Mouse (Mus musculus) heart, embryonic 15.5 days (tissue): Measurements from ENCODE around the gene Vwa7. TPM values are rescaled to one million over a fixed set of nuclear protein-coding genes. Genes with fewer than 3 reads are reported as not detected.
"Not testable (repeated sequence)": the region's sequence is repeated elsewhere in the genome, so short reads cannot be mapped to it uniquely, and the experiment has no call there.

Experiments used
- ATAC-seq: fragments of 200-750 bp; cut with Nextera tagmentation; replicated peaks from 2 replicates; pipeline ENCODE4 v1.8.0; 2017; ENCODE audit warnings: low read depth, moderate TSS enrichment; ENCODE audit not compliant: insufficient number of reproducible peaks, insufficient read depth, low FRiP score
- H3K27ac ChIP-seq: fragments of 300-500 bp; sonication (generic); 2 replicates; pipeline ENCODE4 v1.5.1; 2015; ENCODE audit warnings: mild to moderate bottlenecking, inconsistent platforms
- H3K27me3 ChIP-seq: fragments of 300-500 bp; sonication (generic); 2 replicates; pipeline ENCODE4 v1.6.1; 2015; ENCODE audit warnings: inconsistent platforms
- H3K36me3 ChIP-seq: fragments of 300-500 bp; sonication (generic); 2 replicates; pipeline ENCODE4 v1.6.1; 2015; ENCODE audit warnings: mild to moderate bottlenecking, inconsistent platforms
- H3K4me1 ChIP-seq: fragments of 300-500 bp; sonication (generic); replicated peaks from 2 replicates; pipeline ENCODE4 v1.6.1; 2015; ENCODE audit warnings: inconsistent platforms
- H3K4me2 ChIP-seq: fragments of 300-500 bp; sonication (generic); 2 replicates; pipeline ENCODE4 v1.6.1; 2015; ENCODE audit warnings: inconsistent platforms, mild to moderate bottlenecking, moderate library complexity
- H3K4me3 ChIP-seq: fragments of 300-500 bp; sonication (generic); 2 replicates; pipeline ENCODE4 v1.5.1; 2015; ENCODE audit warnings: mild to moderate bottlenecking, inconsistent platforms
- H3K9ac ChIP-seq: fragments of 300-500 bp; sonication (generic); 2 replicates; pipeline ENCODE4 v1.6.1; 2015; ENCODE audit warnings: mild to moderate bottlenecking, inconsistent platforms
- H3K9me3 ChIP-seq: fragments of 300-500 bp; sonication (generic); replicated peaks from 2 replicates; pipeline ENCODE4 v1.6.1; 2016; ENCODE audit warnings: inconsistent platforms
- WGBS: fragments of 180-500 bp; shearing (Covaris S2); methylation state at CpG from one replicate; pipeline ENCODE4 v1.1.7; 2015; ENCODE audit warnings: mixed read lengths; 5-methylcytosine and 5-hydroxymethylcytosine counted together
- polyA plus RNA-seq: library from polyadenylated mRNA; unstranded; fragments of >200 nt; fragmentation: Nextera tagmentation; extraction: Ambion mirVana; gene quantifications from 2 replicates; pipeline ENCODE4 v1.2.1, GENCODE M21; 2015

The Vwa7 gene
- 0.24 and 0.31 TPM in 2 replicates for polyA plus RNA-seq

DNA sequence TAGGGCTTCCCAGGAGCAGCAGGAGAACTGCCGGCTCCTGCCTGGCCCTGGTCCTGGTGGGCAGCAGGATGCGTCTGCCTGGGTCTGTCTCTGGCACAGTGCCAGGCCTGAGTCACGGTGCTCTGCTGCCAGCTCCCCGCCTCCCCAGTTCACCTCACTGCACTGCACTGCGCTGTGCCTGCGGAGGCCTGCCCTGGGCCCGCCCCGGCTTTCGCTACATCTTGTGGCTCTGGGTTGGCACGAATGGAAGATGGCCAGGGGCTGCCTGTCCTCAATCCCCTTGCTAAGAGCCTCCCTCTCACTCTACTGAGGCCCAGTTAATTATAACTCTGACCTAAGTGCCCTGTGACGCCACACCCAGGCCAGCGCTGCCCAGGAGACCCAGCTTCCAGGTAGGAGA is at the start of gene Vwa7:
Gene Vwa7, plus strand, starts transcription at position 204 of the 400 bp plus-strand sequence.
- Histone ChIP-seq H3K27ac (0 out of 2 replicates have a peak within 1 kb of the TSS, but pooled peaks have one; percentile 13), H3K4me2 (peak within 1 kb of the TSS; percentile 6; the same call in 1 of the 2 replicates), H3K9ac (peak within 1 kb of the TSS; percentile 37; the same call in 1 of the 2 replicates), H3K9me3 (no peaks in the 10 kb centered on the region), H3K36me3 (peaks cover 43% of the 10 kb centered on the region), H3K4me1 (peaks cover 21% of the 10 kb centered on the region), H3K27me3 (no peaks in the 10 kb centered on the region), H3K4me3 (no peak within 1 kb of the TSS)
- peak; percentile 48 for ATAC-seq
- 34% methylated on average over 12 of the region's 12 CpGs for WGBS

DNA sequence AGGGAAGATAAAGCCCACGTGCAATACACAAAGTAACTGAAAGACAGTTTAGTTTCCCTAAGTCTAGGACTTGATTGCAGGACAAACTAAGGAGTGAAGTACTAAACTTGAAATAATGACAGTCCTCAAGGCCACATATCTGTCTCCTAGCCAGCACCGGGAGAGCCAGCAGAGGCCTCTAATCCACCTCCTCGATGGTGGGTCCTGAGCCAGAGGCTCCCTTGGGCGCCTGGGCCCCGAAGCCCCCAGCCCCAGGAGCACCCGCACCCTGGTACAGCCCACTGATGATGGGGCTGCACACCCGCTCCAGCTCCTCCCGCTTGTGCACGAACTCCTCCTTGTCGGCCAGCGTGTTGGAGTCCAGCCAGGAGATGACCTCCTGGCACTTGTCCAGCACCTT is 46.6 kb upstream of the Vwa7 start, which contains the start of gene Gm20481:
Gene Gm20481, plus strand, starts transcription at position 91 of the 400 bp plus-strand sequence.
- H3K36me3 ChIP-seq, H3K9me3 ChIP-seq, H3K4me1 ChIP-seq, ATAC-seq, H3K27ac ChIP-seq, H3K4me2 ChIP-seq, H3K4me3 ChIP-seq, H3K9ac ChIP-seq: not testable (repeated sequence)
- H3K27me3 ChIP-seq = peaks cover 23% of the 10 kb centered on the region
- 52% methylated on average over 7 of the region's 11 CpGs for WGBS

DNA sequence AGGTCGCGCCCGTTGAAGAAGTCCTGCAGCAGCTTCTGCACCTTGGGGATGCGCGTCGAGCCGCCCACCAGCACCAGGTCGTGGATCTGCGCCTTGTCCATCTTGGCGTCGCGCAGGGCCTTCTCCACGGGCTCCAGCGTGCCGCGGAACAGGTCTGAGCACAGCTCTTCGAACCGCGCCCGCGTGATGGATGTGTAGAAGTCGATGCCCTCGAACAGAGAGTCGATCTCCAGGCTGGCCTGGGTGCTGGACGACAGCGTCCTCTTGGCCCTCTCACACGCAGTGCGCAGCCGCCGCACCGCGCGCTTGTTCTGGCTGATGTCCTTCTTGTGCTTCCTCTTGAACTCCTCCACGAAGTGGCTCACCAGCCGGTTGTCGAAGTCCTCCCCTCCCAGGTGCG is 45.5 kb upstream of the Vwa7 start:
- H3K4me2 ChIP-seq, H3K36me3 ChIP-seq, H3K9me3 ChIP-seq, H3K27ac ChIP-seq, ATAC-seq, H3K9ac ChIP-seq, H3K4me1 ChIP-seq, H3K4me3 ChIP-seq: not testable (repeated sequence)
- WGBS = 34% methylated on average over 26 of the region's 37 CpGs
- peaks cover 23% of the 10 kb centered on the region for H3K27me3 ChIP-seq

DNA sequence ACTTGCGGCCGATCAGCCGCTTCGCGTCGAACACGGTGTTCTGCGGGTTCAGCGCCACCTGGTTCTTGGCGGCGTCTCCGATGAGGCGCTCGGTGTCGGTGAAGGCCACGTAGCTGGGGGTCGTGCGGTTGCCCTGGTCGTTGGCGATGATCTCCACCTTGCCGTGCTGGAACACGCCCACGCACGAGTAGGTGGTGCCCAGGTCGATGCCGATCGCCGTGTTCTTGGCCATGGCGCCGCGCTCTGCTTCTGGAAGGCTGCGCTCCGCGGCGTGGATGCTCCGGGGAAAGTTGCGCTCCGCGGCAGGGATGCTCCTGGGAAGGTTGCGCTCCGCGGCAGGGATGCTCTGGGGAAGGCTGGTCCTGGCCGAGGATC is 44.7 kb upstream of the Vwa7 start:
- not testable (repeated sequence) for H3K9me3 ChIP-seq, H3K36me3 ChIP-seq, H3K9ac ChIP-seq, H3K27ac ChIP-seq, ATAC-seq, H3K4me1 ChIP-seq
- Histone ChIP-seq H3K27me3 (peaks cover 23% of the 10 kb centered on the region), H3K4me2 (peak overlapping the region; percentile 80), H3K4me3 (peak overlapping the region; percentile 54)
- under 1% methylated on average over 18 of the region's 43 CpGs for WGBS

DNA sequence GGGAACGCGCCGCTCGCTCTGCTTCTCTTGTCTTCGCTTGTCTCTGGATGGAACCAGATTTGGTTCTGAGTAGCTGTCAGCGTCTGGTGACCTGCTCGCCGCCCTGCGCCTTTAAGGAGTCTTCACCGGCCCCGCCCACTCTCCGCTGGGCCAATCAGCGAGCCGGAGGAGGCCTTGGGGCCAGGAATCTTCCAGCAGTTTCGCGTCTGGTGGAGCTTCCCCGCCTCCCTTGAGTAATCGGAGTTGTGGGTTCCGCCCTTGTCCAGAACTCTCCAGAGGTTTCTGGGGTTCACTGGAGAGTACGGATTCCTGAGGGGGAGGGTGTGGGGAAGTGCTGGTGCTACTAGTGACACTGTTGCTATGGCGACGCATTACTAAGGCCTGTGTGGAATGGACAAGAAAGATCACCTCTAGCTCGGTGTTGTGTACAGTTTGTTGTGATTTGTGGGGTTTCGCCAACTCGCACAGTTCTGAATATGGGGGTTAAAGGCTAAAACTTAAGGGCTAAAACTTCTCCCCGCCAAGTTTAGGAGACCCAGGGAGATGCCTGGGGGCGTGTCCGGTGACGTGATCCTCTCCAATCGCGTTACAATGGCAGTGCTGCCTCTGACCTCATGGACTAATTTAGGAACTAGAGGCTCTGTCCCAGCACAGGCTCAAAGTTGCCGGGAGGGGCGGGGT is 44.2 kb upstream of the Vwa7 start, which contains the start of the genes Hspa1a and Hspa1l:
Gene Hspa1a, minus strand, starts transcription at position 88 of the 681 bp plus-strand sequence.
Gene Hspa1l, plus strand, starts transcription at position 635 of the 681 bp plus-strand sequence.
- H3K9me3 ChIP-seq, H3K36me3 ChIP-seq, H3K4me1 ChIP-seq: not testable (repeated sequence)
- peak; percentile 92 for ATAC-seq
- peak within 1 kb of the TSS; percentile 80 for H3K4me2 ChIP-seq
- peak within 1 kb of the TSS; percentile 79 for H3K27ac ChIP-seq
- peak within 1 kb of the TSS; percentile 36; the same call in 1 of the 2 replicates for H3K9ac ChIP-seq
- under 1% methylated on average over 33 of the region's 33 CpGs for WGBS
- H3K4me3 ChIP-seq = peak within 1 kb of the TSS; percentile 54
- peaks cover 23% of the 10 kb centered on the region for H3K27me3 ChIP-seq

DNA sequence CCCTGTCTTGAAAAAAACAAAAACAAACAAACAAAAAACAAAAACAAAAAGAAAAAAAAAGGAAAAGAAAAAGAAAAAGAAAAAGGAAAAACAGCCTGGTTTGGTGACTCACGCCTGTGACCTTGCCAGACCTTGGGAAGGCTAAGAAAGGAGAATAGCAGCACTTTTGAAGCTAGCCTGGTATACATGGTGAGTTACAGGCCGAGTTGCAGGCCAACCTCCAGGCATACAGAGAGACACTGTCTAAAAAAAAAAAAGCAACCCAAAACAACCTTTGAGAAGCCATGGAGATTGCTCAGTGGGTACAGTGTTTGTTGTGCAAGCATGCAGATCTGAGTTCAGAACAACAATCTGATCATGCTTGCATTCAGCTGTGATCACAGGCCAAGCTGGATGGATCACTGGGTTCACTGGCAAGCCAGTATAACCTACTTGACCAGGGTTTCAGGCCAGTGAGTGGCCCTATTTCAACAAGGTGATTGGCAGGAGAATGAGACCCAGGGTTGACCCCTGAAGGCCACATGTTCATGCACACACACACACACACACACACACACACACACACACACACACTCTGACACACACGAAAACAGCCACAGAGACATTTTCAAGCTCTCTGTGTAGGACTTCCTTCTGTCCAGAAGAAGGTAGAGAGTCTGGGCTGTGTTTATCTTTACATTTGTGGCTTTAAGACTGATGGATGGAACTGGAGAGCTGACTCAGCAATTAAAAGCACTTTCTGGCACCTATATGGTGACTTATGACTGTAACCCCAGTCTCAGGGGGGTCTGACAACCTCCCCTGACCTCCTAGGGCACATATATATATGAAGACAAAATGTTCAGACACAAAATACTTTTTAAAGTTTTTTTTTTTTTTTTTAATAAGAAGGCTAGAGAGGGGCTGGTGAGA is 40.5 kb upstream of the Vwa7 start:
- 75% methylated on average over 3 of the region's 3 CpGs for WGBS
- Histone ChIP-seq H3K9ac (no peak overlapping the region), H3K4me2 (no peak overlapping the region), H3K27me3 (no peaks in the 10 kb centered on the region), H3K4me3 (no peak overlapping the region), H3K4me1 (peaks cover 9% of the 10 kb centered on the region), H3K27ac (no peak overlapping the region), H3K9me3 (no peaks in the 10 kb centered on the region), H3K36me3 (no peaks in the 10 kb centered on the region)
- no peak for ATAC-seq

DNA sequence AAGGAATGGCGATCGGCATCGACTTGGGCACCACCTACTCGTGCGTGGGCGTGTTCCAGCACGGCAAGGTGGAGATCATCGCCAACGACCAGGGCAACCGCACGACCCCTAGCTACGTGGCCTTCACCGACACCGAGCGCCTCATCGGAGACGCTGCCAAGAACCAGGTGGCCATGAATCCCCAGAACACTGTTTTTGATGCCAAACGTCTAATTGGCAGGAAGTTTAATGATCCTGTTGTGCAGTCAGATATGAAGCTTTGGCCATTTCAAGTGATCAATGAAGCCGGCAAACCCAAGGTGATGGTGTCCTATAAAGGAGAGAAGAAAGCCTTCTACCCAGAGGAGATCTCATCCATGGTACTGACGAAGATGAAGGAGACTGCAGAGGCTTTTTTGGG is 39.4 kb upstream of the Vwa7 start:
- Histone ChIP-seq H3K27me3 (no peaks in the 10 kb centered on the region), H3K36me3 (no peaks in the 10 kb centered on the region), H3K4me1 (peaks cover 11% of the 10 kb centered on the region), H3K9me3 (no peaks in the 10 kb centered on the region), H3K4me3 (no peak overlapping the region), H3K27ac (no peak overlapping the region), H3K9ac (no peak overlapping the region), H3K4me2 (no peak overlapping the region)
- WGBS = 91% methylated on average over 20 of the region's 20 CpGs
- ATAC-seq = no peak

DNA sequence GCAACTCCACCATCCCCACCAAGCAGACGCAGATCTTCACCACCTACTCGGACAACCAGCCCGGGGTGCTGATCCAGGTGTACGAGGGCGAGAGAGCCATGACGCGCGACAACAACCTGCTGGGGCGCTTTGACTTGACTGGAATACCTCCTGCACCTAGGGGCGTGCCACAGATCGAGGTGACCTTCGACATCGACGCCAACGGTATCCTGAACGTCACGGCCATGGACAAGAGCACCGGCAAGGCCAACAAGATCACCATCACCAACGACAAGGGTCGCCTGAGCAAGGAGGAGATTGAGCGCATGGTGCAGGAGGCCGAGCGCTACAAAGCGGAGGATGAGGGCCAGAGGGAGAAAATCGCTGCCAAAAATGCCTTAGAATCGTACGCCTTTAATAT is 38.1 kb upstream of the Vwa7 start:
- Histone ChIP-seq H3K36me3 (no peaks in the 10 kb centered on the region), H3K9ac (no peak overlapping the region), H3K4me2 (no peak overlapping the region), H3K27ac (no peak overlapping the region), H3K4me1 (peaks cover 14% of the 10 kb centered on the region), H3K4me3 (no peak overlapping the region), H3K9me3 (no peaks in the 10 kb centered on the region), H3K27me3 (no peaks in the 10 kb centered on the region)
- ATAC-seq = no peak
- WGBS = 81% methylated on average over 27 of the region's 27 CpGs

DNA sequence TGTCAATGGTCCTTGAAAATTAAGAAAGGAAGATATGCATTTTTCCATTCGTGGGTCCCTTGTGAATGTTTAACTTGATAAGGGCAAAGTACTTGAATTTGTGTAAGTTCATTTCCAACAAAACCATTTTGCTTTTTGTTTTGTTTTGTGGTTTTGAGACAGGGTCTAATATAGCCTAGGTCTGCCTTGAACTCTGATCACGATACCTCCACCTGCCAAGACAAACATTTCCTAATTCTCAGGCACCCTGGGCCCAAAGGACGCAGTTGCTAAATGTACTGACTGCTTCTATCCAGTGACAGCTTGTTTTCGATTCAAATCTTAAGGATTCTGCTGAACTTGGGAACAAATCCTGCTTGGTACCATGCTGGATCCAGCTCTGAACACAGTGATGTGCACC is 36.7 kb upstream of the Vwa7 start:
- no peaks in the 10 kb centered on the region for H3K36me3 ChIP-seq
- ATAC-seq = no peak
- no peak overlapping the region for H3K27ac ChIP-seq
- no peak overlapping the region for H3K4me3 ChIP-seq
- H3K9me3 ChIP-seq = no peaks in the 10 kb centered on the region
- 87% methylated on average over 4 of the region's 4 CpGs for WGBS
- H3K4me1 ChIP-seq = peaks cover 14% of the 10 kb centered on the region
- H3K9ac ChIP-seq = no peak overlapping the region
- no peak overlapping the region for H3K4me2 ChIP-seq
- H3K27me3 ChIP-seq = no peaks in the 10 kb centered on the region

DNA sequence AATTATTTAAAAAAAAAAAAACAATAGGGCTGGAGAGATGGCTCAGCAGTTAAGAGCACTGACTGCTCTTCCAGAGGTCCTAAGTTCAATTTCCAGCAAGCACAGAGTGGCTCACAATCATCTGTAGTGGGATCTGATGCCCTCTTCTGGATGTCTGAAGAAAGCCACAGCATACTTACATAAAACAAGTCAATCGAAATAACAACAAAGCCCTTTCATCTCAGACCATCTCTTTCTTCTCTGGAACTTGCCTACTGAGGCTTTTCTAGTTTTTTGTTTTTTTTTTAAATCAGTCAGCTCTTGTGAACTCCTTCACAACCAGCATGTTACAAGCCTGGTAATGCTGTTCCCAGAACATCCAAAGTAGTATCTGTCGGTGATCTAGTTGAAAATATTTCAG is 35.7 kb upstream of the Vwa7 start:
- H3K9ac ChIP-seq = peak overlapping the region; percentile 93
- peaks cover 5% of the 10 kb centered on the region for H3K36me3 ChIP-seq
- H3K27ac ChIP-seq = peak overlapping the region; percentile 99
- no peaks in the 10 kb centered on the region for H3K9me3 ChIP-seq
- H3K4me2 ChIP-seq = peak overlapping the region; percentile 90
- no peaks in the 10 kb centered on the region for H3K27me3 ChIP-seq
- H3K4me3 ChIP-seq = peak overlapping the region; percentile 89
- peaks cover 14% of the 10 kb centered on the region for H3K4me1 ChIP-seq
- 11% methylated on average over 2 of the region's 2 CpGs for WGBS
- ATAC-seq = no peak

DNA sequence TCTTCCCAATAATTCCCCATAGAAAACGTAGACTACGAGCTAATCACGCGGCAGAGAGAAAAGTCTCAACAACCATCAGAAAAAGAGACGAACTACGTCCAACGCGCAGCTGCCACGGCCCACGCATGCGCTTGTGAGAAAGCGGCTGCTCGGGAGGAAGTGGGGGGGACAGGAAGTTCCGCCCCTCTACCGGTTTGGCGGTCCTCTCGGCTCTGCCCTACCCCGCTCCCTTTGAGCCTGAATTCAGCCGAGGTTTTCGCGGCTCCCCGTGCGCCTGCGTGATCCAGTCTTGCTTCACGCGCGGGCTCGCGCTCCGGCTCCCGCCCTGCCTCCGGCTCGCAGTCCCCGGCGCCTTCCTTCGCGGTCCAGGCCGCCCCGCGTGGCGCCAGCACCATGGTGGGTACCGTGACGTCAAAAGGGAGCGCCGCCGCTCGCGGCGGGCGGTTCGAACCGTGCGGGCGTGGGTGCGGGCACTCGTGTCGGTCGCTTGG is 34.6 kb upstream of the Vwa7 start, which contains the start of gene Lsm2:
Gene Lsm2, plus strand, starts transcription at position 173 of the 491 bp plus-strand sequence.
- H3K9ac ChIP-seq = peak within 1 kb of the TSS; percentile 93
- H3K4me1 ChIP-seq = peaks cover 14% of the 10 kb centered on the region
- H3K4me3 ChIP-seq = peak within 1 kb of the TSS; percentile 89
- no peaks in the 10 kb centered on the region for H3K27me3 ChIP-seq
- ATAC-seq = peak; percentile 95
- H3K27ac ChIP-seq = peak within 1 kb of the TSS; percentile 99
- H3K9me3 ChIP-seq = no peaks in the 10 kb centered on the region
- peak within 1 kb of the TSS; percentile 90 for H3K4me2 ChIP-seq
- WGBS = under 1% methylated on average over 58 of the region's 58 CpGs
- H3K36me3 ChIP-seq = peaks cover 16% of the 10 kb centered on the region
